Mouse (Mus musculus) liver, embryonic 14.5 days (tissue): ENCODE measurements around the gene Afdn. TPM values are rescaled to one million over a fixed set of nuclear protein-coding genes. Genes with fewer than 3 reads are reported as not detected.
"Not testable (repeated sequence)": the region's sequence is repeated elsewhere in the genome, so short reads cannot be mapped to it uniquely, and the experiment has no call there.

Experiments
- ATAC-seq: fragments of 200-750 bp; cut with Nextera tagmentation; 2 replicates; pipeline ENCODE4 v1.8.0; 2017; ENCODE audit warnings: moderate number of reproducible peaks, mild to moderate bottlenecking, moderate library complexity; ENCODE audit not compliant: insufficient read depth
- DNase-seq, 3 experiments: peaks; one replicate each; pipeline ENCODE4 v3.0.0-alpha.2; 2012 to 2013; ENCODE audit warnings: low read depth in 3 of 3, low spot score in 3 of 3
- H3K27ac ChIP-seq: fragments of 300-500 bp; sonication (generic); 2 replicates; pipeline ENCODE4 v1.5.1; 2014; ENCODE audit warnings: moderate library complexity, mild to moderate bottlenecking, control low read depth, inconsistent platforms
- H3K27me3 ChIP-seq: fragments of 300-500 bp; sonication (generic); 2 replicates; pipeline ENCODE4 v1.6.1; 2014; ENCODE audit warnings: mild to moderate bottlenecking, low read length, moderate library complexity; ENCODE audit not compliant: control insufficient read depth, insufficient read depth
- H3K36me3 ChIP-seq: fragments of 300-500 bp; sonication (generic); replicated peaks from 2 replicates; pipeline ENCODE4 v1.6.1; 2014; ENCODE audit warnings: low read depth; ENCODE audit not compliant: control insufficient read depth, insufficient read depth
- H3K4me1 ChIP-seq, 2 experiments: fragments of 200-500 bp in 1 of 2; fragments of 300-500 bp in 1 of 2; sonication (generic) in 1 of 2; replicated peaks; 2 replicates each; pipeline ENCODE4 v1.6.1; 2012 to 2014; ENCODE audit warnings: antibody characterized with exemption in 1 of 2, inconsistent platforms in 1 of 2, low read length in 1 of 2; ENCODE audit not compliant: control insufficient read depth in 2 of 2, insufficient read depth in 2 of 2
- H3K4me2 ChIP-seq: fragments of 300-500 bp; sonication (generic); 2 replicates; pipeline ENCODE4 v1.6.1; 2014; ENCODE audit warnings: low read depth, mild to moderate bottlenecking, control low read depth, moderate library complexity
- H3K4me3 ChIP-seq, 2 experiments: fragments of 200-500 bp in 1 of 2; fragments of 300-500 bp in 1 of 2; sonication (generic) in 1 of 2; 2 replicates each; pipeline ENCODE4 v1.5.1; 2012 to 2014; ENCODE audit warnings: low read depth in 2 of 2, low read length in 2 of 2, mild to moderate bottlenecking in 2 of 2, control low read depth in 1 of 2, inconsistent platforms in 1 of 2, moderate library complexity in 1 of 2; ENCODE audit not compliant: insufficient read depth in 1 of 2
- H3K9ac ChIP-seq: fragments of 300-500 bp; sonication (generic); replicated peaks from 2 replicates; pipeline ENCODE4 v1.6.1; 2014; ENCODE audit warnings: mild to moderate bottlenecking, control low read depth, moderate library complexity
- H3K9me3 ChIP-seq: fragments of 300-500 bp; sonication (generic); 2 replicates; pipeline ENCODE4 v1.6.1; 2016; ENCODE audit warnings: low read length, mixed read lengths; ENCODE audit not compliant: control insufficient read depth
- CTCF ChIP-seq: IDR thresholded peaks from 2 replicates; pipeline ENCODE4 v1.5.1; 2016; ENCODE audit warnings: antibody characterized with exemption, low read depth, control low read depth
- EP300 ChIP-seq: IDR thresholded peaks from 2 replicates; pipeline ENCODE4 v1.6.1; 2016; ENCODE audit warnings: antibody characterized with exemption, low read depth
- WGBS: fragments of 180-500 bp; shearing (Covaris S2); extraction: QIAGEN DNeasy Blood & Tissue Kit; methylation state at CpG from one replicate; pipeline ENCODE4 v1.1.7; 2014; ENCODE audit not compliant: insufficient replicate concordance; 5-methylcytosine and 5-hydroxymethylcytosine counted together
- polyA plus RNA-seq, 2 experiments: library from polyadenylated mRNA; depleted of rRNA in 1 of 2; stranded (reverse) in 1 of 2; unstranded in 1 of 2; fragments of >200 nt; fragmentation: Nextera tagmentation in 1 of 2; extraction: Ambion mirVana in 1 of 2; gene quantifications; 2 replicates each; pipeline versions ENCODE4 v1.2.1 to v1.2.3; 2012 to 2014

The Afdn gene
- polyA plus RNA-seq, 2 experiments = 6.4 to 7.1 TPM

DNA sequence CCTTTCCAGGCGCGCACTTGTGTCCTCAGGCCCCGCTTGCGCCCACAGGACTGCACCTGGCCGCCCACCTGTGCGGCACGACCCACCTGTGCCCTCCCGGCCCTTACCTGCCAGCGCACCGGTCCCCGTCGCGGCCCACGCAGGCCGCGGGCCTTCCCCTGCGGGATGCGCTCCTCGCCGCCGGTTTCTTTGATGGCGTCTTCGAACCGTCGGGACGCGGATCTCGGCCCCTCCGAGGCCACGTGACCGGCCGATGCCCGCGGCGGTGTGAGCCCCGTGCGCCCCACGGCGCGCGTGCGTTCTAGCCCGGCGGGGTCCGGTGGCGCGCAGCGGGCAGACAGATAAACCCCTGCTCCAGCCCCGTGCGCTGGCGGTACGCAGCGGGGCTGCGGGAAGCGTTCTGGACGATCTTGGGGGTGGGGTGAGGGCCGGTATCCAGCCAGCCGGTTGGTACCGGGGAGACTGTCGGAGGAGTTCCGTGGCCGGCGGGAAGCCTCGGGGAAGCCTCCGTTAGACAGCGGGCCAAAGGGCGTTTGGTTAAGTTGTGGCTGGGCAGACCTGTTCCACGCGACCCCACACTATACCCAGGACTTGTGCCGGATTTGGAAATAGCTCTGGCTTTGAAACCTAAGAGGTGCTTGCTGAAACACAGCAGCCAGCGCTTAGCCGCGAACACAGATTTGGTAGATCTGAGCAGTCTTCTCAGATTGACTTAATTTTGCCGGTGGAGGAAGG is 1.0 kb downstream of the Afdn start, which contains the start of gene Tcte2:
Tcte2 (minus strand) TSS at position 647 of the 735 bp plus-strand sequence.
- no peaks in the 10 kb centered on the region; a peak in 1 of 4 replicates for H3K4me1 ChIP-seq
- H3K4me3 ChIP-seq = peak within 1 kb of the TSS; percentile 51 to 55
- no peaks in the 10 kb centered on the region for H3K36me3 ChIP-seq
- no peak within 1 kb of the TSS for H3K27ac ChIP-seq
- 0 out of 2 replicates have a peak, but pooled peaks have one; percentile 7 for ATAC-seq
- WGBS = under 1% methylated on average over 71 of the region's 74 CpGs
- no peak for TF ChIP-seq EP300
- TF ChIP-seq CTCF = no peak
- no peaks in the 10 kb centered on the region for H3K9me3 ChIP-seq
- H3K4me2 ChIP-seq = peak within 1 kb of the TSS; percentile 55
- no peak within 1 kb of the TSS for H3K9ac ChIP-seq
- no peak for DNase-seq
- peaks cover 45% of the 10 kb centered on the region for H3K27me3 ChIP-seq

DNA sequence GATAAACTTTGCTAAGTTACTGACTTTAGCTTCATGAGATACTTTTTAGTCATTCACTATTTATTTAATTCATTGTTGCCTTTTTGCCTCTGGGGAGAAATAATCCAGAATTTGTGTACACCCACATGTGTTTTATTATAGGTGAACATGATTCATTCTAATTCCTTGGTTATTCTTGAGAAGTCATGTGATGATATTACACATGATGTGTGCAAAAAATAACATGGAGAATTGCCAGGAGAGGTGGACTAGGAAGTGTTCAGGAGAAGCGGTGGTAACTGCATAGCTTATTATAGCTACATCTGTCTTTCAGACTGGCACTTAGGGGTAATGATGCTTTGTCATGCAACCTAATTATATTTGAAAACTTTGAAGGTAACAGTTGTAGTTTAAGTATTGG is 3.5 kb downstream of the Afdn start:
- peaks cover 39% of the 10 kb centered on the region for H3K27me3 ChIP-seq
- H3K4me2 ChIP-seq = no peak overlapping the region
- DNase-seq (no peak), ATAC-seq (no peak)
- no peak overlapping the region for H3K4me3 ChIP-seq
- no peaks in the 10 kb centered on the region for H3K36me3 ChIP-seq
- no peaks in the 10 kb centered on the region; a peak in 1 of 4 replicates for H3K4me1 ChIP-seq
- WGBS = 67% methylated on average over 1 of the region's 1 CpGs
- H3K9ac ChIP-seq = no peak overlapping the region
- no peak overlapping the region for H3K27ac ChIP-seq
- no peaks in the 10 kb centered on the region for H3K9me3 ChIP-seq
- TF ChIP-seq CTCF (no peak), EP300 (no peak)

DNA sequence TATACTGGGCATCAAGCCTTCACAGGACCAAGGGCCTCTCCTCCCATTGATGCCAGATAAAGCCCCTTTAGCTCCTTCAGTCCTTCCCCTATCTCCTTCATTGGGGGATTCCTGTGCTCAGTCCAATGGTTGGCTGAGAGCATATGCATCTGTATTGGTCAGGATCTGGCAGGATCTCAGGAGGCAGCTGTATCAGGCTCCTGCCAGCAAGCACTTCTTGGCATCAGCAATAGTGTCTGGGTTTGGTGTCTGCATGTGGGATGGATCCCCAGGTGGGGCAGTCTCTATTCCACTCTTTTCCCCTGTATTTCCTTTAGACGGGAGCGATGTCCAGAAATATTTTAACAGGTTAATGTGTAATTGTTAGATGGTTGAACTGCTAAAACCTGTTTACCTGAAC is 4.6 kb downstream of the Afdn start:
- DNase-seq, H3K27ac ChIP-seq, H3K9ac ChIP-seq, H3K36me3 ChIP-seq, H3K9me3 ChIP-seq, H3K4me2 ChIP-seq, H3K4me1 ChIP-seq, ATAC-seq, H3K4me3 ChIP-seq: not testable (repeated sequence)
- WGBS = 76% methylated on average over 2 of the region's 2 CpGs
- peaks cover 28% of the 10 kb centered on the region for H3K27me3 ChIP-seq

DNA sequence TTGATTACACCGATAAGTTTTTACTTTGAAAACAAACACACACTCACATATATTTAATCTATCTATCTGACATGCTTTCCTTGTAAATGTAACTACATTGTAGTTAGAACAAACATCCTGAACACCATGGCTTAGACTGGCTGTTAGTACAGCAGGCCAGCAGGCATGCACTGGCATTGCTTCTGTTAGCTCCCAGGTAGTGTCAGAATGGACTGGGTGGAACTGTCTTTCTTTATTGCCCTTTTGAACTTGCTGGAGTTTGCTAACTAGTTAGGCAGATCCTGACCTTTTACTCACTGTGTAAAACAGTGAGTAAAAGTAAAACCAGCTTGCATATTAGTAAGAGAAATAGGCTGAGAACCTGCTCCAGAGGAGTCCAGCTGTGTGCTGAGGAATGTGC is 8.2 kb downstream of the Afdn start:
- Histone ChIP-seq H3K9me3 (no peaks in the 10 kb centered on the region), H3K4me1 (no peaks in the 10 kb centered on the region), H3K27ac (no peak overlapping the region), H3K36me3 (no peaks in the 10 kb centered on the region), H3K4me3 (no peak overlapping the region), H3K27me3 (no peaks in the 10 kb centered on the region), H3K4me2 (no peak overlapping the region), H3K9ac (no peak overlapping the region)
- TF ChIP-seq EP300 (no peak), CTCF (no peak)
- WGBS = 77% methylated on average over 1 of the region's 1 CpGs
- no peak for ATAC-seq
- DNase-seq = no peak

DNA sequence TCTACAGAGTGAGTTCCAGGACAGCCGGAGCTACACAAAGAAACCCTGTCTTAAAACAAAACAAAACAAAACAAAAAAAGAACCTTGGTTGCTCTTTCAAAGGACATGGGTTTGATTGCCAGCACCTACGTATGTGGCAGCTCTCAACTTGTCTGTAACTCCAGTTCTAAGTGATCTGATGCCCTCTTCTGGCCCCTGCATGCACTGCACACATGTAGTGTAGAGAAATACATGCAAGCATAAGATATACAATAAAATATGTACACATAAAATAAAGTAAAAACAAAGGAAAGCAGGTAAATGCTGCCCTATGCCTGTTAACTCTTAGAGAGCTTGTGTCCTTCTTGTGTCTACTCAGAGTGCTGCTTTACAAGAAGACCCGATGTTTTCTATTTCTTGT is 8.9 kb downstream of the Afdn start:
- DNase-seq = no peak
- 69% methylated on average over 3 of the region's 3 CpGs for WGBS

More for the DNA sequence above, 8.9 kb downstream of the Afdn start:
- Histone ChIP-seq H3K9ac (no peak overlapping the region), H3K27ac (no peak overlapping the region), H3K36me3 (no peaks in the 10 kb centered on the region), H3K27me3 (no peaks in the 10 kb centered on the region), H3K4me1 (no peaks in the 10 kb centered on the region), H3K4me3 (no peak overlapping the region), H3K4me2 (no peak overlapping the region), H3K9me3 (no peaks in the 10 kb centered on the region)
- TF ChIP-seq CTCF = no peak
- ATAC-seq = no peak
